Mouse (Mus musculus) heart, embryonic 15.5 days (tissue): ENCODE data around the gene Gm10273. TPM values are rescaled to one million over a fixed set of nuclear protein-coding genes. Genes with fewer than 3 reads are reported as not detected.

Source experiments
- ATAC-seq: fragments of 200-750 bp; cut with Nextera tagmentation; replicated peaks from 2 replicates; pipeline ENCODE4 v1.8.0; 2017; ENCODE audit warnings: low read depth, moderate TSS enrichment; ENCODE audit not compliant: insufficient number of reproducible peaks, insufficient read depth, low FRiP score
- H3K27ac ChIP-seq: fragments of 300-500 bp; sonication (generic); 2 replicates; pipeline ENCODE4 v1.5.1; 2015; ENCODE audit warnings: mild to moderate bottlenecking, inconsistent platforms
- H3K27me3 ChIP-seq: fragments of 300-500 bp; sonication (generic); 2 replicates; pipeline ENCODE4 v1.6.1; 2015; ENCODE audit warnings: inconsistent platforms
- H3K36me3 ChIP-seq: fragments of 300-500 bp; sonication (generic); 2 replicates; pipeline ENCODE4 v1.6.1; 2015; ENCODE audit warnings: mild to moderate bottlenecking, inconsistent platforms
- H3K4me1 ChIP-seq: fragments of 300-500 bp; sonication (generic); replicated peaks from 2 replicates; pipeline ENCODE4 v1.6.1; 2015; ENCODE audit warnings: inconsistent platforms
- H3K4me2 ChIP-seq: fragments of 300-500 bp; sonication (generic); 2 replicates; pipeline ENCODE4 v1.6.1; 2015; ENCODE audit warnings: inconsistent platforms, mild to moderate bottlenecking, moderate library complexity
- H3K4me3 ChIP-seq: fragments of 300-500 bp; sonication (generic); 2 replicates; pipeline ENCODE4 v1.5.1; 2015; ENCODE audit warnings: mild to moderate bottlenecking, inconsistent platforms
- H3K9ac ChIP-seq: fragments of 300-500 bp; sonication (generic); 2 replicates; pipeline ENCODE4 v1.6.1; 2015; ENCODE audit warnings: mild to moderate bottlenecking, inconsistent platforms
- H3K9me3 ChIP-seq: fragments of 300-500 bp; sonication (generic); replicated peaks from 2 replicates; pipeline ENCODE4 v1.6.1; 2016; ENCODE audit warnings: inconsistent platforms
- WGBS: fragments of 180-500 bp; shearing (Covaris S2); methylation state at CpG from one replicate; pipeline ENCODE4 v1.1.7; 2015; ENCODE audit warnings: mixed read lengths; 5-methylcytosine and 5-hydroxymethylcytosine counted together
- polyA plus RNA-seq: library from polyadenylated mRNA; unstranded; fragments of >200 nt; fragmentation: Nextera tagmentation; extraction: Ambion mirVana; gene quantifications from 2 replicates; pipeline ENCODE4 v1.2.1, GENCODE M21; 2015

Gm10273 gene
- polyA plus RNA-seq, 1 experiment from 2014 or later = 1.3 TPM

DNA sequence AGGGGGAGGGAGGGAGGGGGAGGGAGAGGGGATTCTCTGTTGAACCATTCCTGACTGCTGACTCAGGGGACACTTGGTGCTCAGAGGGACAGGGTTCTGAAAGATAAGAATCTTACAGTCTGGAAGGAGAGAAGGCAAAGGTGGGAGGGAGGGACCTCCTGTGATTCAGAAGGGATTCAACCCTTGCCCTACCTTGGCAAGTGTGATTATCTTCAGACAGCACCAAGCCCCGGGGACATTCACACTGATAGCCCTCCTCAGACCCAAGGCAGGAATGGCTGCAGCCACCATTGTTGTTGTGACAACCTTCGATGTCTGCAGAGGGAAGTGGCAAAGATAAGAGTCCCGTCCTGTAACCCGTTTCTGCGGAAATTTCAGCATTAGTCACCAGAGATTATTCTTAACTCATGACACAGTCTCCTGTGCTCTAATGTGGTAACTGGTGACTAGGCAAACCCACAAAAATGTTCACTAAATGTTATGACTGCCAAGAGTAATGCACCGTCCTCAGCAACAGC, 35.3 kb downstream of the Gm10273 start:
- WGBS = 9% methylated on average over 6 of the region's 6 CpGs
- Histone ChIP-seq H3K4me1 (peaks cover 7% of the 10 kb centered on the region), H3K36me3 (no peaks in the 10 kb centered on the region), H3K4me2 (no peak overlapping the region), H3K27me3 (no peaks in the 10 kb centered on the region), H3K4me3 (no peak overlapping the region), H3K27ac (no peak overlapping the region), H3K9me3 (no peaks in the 10 kb centered on the region), H3K9ac (no peak overlapping the region)
- peak; percentile 35 for ATAC-seq

DNA sequence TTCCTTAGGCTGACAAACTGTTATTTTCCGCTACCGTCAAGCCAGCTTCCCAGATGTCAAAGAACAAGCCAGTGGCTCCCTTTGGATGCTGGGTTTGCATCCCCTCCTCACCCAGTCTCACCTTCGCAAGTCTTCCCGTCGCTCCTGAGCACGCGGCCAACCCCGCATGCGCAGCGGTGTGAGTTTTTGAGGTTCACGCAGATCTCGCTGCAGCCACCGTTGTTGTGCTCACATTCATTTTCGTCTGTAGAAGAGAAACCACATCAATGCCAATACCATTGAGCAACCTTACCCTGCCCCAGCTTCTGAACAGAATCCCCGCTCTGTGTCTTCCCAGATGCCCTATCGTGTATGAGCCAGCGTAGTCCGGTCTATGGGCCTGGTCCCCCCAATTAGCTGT, 40.3 kb downstream of the Gm10273 start:
- H3K36me3 ChIP-seq = no peaks in the 10 kb centered on the region
- no peak overlapping the region for H3K4me3 ChIP-seq
- no peak overlapping the region for H3K4me2 ChIP-seq
- no peak for ATAC-seq
- 93% methylated on average over 18 of the region's 18 CpGs for WGBS
- H3K4me1 ChIP-seq = peaks cover 20% of the 10 kb centered on the region
- no peaks in the 10 kb centered on the region for H3K9me3 ChIP-seq
- no peak overlapping the region for H3K9ac ChIP-seq
- H3K27me3 ChIP-seq = no peaks in the 10 kb centered on the region; the same call in 1 of the 2 replicates
- no peak overlapping the region for H3K27ac ChIP-seq

DNA sequence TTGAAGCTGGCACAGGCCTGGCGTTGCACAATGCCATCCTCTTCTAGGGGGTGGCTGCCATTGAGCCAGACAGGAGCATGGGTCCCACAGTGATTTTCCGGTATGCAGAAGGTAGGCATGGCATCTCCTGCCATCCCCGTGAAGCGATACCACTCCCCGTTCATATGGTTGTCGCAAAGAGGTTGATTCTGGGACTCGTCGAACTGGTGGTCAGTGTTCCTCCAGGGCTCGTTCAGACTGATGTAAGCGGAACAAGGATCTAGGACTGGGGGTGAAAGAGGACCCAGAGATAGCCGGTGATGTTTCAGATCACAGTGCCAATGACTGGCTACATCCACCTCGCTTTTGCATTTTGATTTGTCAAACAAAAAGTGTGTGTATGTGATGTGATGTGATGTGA, 43.2 kb downstream of the Gm10273 start:
- Histone ChIP-seq H3K4me2 (no peak overlapping the region), H3K4me3 (no peak overlapping the region), H3K9ac (no peak overlapping the region), H3K27ac (no peak overlapping the region), H3K27me3 (no peaks in the 10 kb centered on the region; the same call in 1 of the 2 replicates), H3K36me3 (no peaks in the 10 kb centered on the region), H3K9me3 (no peaks in the 10 kb centered on the region), H3K4me1 (peaks cover 28% of the 10 kb centered on the region)
- ATAC-seq = no peak
- 93% methylated on average over 12 of the region's 12 CpGs for WGBS

GRCm38 (mm10) chr10:59439508-59439931, 44.1 kb downstream of the Gm10273 start:
- no peak overlapping the region for H3K4me2 ChIP-seq
- no peak for ATAC-seq
- H3K27me3 ChIP-seq = no peaks in the 10 kb centered on the region; the same call in 1 of the 2 replicates

GRCm38 (mm10) chr10:59440177-59440576, 44.7 kb downstream of the Gm10273 start:
- Histone ChIP-seq H3K4me3 (no peak overlapping the region), H3K36me3 (no peaks in the 10 kb centered on the region), H3K27ac (peak overlapping the region; percentile 28; the same call in 1 of the 2 replicates), H3K27me3 (no peaks in the 10 kb centered on the region; the same call in 1 of the 2 replicates), H3K9ac (no peak overlapping the region), H3K9me3 (no peaks in the 10 kb centered on the region), H3K4me2 (no peak overlapping the region), H3K4me1 (peaks cover 42% of the 10 kb centered on the region)
- 32% methylated on average over 6 of the region's 6 CpGs for WGBS
- no peak for ATAC-seq

More at GRCm38 (mm10) chr10:59439508-59439931, 44.1 kb downstream of the Gm10273 start:
- H3K4me3 ChIP-seq = no peak overlapping the region
- H3K9ac ChIP-seq = no peak overlapping the region
- H3K9me3 ChIP-seq = no peaks in the 10 kb centered on the region
- 23% methylated on average over 5 of the region's 5 CpGs for WGBS
- H3K36me3 ChIP-seq = no peaks in the 10 kb centered on the region
- peak overlapping the region; percentile 28 for H3K27ac ChIP-seq
- peaks cover 37% of the 10 kb centered on the region for H3K4me1 ChIP-seq

DNA sequence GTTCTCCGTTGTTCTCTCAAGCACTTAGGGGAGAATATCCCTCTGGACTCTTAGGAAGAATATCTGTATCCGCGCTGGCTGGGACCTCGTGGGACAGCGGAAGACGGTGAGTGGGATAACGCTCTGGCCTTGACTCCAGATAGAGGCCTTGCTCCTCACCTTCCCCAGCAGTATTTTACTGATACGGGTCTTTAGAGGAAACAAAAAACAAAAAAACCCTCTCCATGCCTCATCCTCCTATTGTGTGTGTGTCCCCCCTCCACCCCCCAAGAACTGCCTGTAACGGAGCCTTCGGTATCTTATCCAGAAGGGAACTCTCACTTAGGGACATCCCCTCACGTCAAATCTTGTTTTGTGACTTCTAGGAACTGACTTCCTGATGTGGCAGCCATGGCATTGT, 46.3 kb downstream of the Gm10273 start, which contains the start of gene Oit3:
Gene Oit3 (minus strand): TSS at position 44 of the 400 bp plus-strand sequence.
- Histone ChIP-seq H3K9me3 (no peaks in the 10 kb centered on the region), H3K27me3 (no peaks in the 10 kb centered on the region; the same call in 1 of the 2 replicates), H3K9ac (no peak within 1 kb of the TSS), H3K4me3 (no peak within 1 kb of the TSS), H3K36me3 (no peaks in the 10 kb centered on the region), H3K4me1 (peaks cover 44% of the 10 kb centered on the region), H3K27ac (peak within 1 kb of the TSS; percentile 52; the same call in 1 of the 2 replicates), H3K4me2 (no peak within 1 kb of the TSS)
- 55% methylated on average over 11 of the region's 11 CpGs for WGBS
- ATAC-seq = no peak

DNA sequence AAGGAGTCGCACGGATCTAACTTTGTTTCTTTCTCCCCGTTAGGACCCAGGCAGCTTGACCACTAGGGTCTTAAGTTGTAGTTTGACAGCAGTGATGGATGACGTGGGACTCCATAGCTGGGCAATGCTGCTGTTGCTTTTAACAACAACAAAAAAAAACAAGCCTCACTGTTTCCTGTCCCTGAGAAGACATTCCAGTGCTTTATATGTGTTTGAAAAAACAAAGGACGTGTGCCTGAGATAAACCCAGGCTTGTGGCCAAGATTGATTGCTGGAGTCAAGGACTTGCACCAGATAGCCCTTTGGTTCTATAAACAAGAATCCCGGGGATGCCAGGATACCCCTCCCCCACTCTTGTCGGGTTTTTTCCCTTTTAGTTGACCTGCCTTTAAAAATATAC, 47.8 kb downstream of the Gm10273 start:
- WGBS = 7% methylated on average over 7 of the region's 7 CpGs
- Histone ChIP-seq H3K27me3 (no peaks in the 10 kb centered on the region), H3K4me1 (peaks cover 51% of the 10 kb centered on the region), H3K4me3 (no peak overlapping the region), H3K9ac (no peak overlapping the region), H3K4me2 (peak overlapping the region; percentile 8; the same call in 1 of the 2 replicates), H3K36me3 (no peaks in the 10 kb centered on the region), H3K9me3 (no peaks in the 10 kb centered on the region), H3K27ac (peak overlapping the region; percentile 52)
- ATAC-seq = peak; percentile 65; the same call in 1 of the 2 replicates

GRCm38 (mm10) chr10:59444106-59444505, 48.7 kb downstream of the Gm10273 start:
- Histone ChIP-seq H3K4me2 (no peak overlapping the region), H3K27ac (no peak overlapping the region), H3K4me3 (no peak overlapping the region), H3K27me3 (no peaks in the 10 kb centered on the region), H3K4me1 (peaks cover 50% of the 10 kb centered on the region), H3K9ac (no peak overlapping the region), H3K9me3 (no peaks in the 10 kb centered on the region), H3K36me3 (no peaks in the 10 kb centered on the region; the same call in 1 of the 2 replicates)
- ATAC-seq = no peak
- 74% methylated on average over 3 of the region's 3 CpGs for WGBS

GRCm38 (mm10) chr10:59444635-59445034, 49.2 kb downstream of the Gm10273 start:
- no peak overlapping the region for H3K4me3 ChIP-seq
- no peak overlapping the region for H3K4me2 ChIP-seq
- H3K9ac ChIP-seq = no peak overlapping the region
- H3K4me1 ChIP-seq = peaks cover 45% of the 10 kb centered on the region
- no peaks in the 10 kb centered on the region for H3K27me3 ChIP-seq
- ATAC-seq = no peak
- H3K27ac ChIP-seq = no peak overlapping the region
- H3K9me3 ChIP-seq = no peaks in the 10 kb centered on the region
- WGBS = 44% methylated on average over 8 of the region's 8 CpGs
- H3K36me3 ChIP-seq = no peaks in the 10 kb centered on the region; the same call in 1 of the 2 replicates

Other genes starting within 250 kb of the Gm10273 start
- gene Sept10, start 173.8 kb upstream of the Gm10273 start, polyA plus RNA-seq = 31.8 and 38.2 TPM in 2 replicates
- gene Sowahc, start 173.7 kb upstream of the Gm10273 start, polyA plus RNA-seq = 2.5 and 3.7 TPM in 2 replicates
- gene P4ha1, start 72.3 kb upstream of the Gm10273 start, polyA plus RNA-seq = 51.2 and 54.3 TPM in 2 replicates
- 0.48 and 0.76 TPM in 2 replicates for gene Pla2g12b, start 8.0 kb downstream of the Gm10273 start, polyA plus RNA-seq
- gene Oit3, start 46.1 kb downstream of the Gm10273 start, polyA plus RNA-seq = 4.1 and 4.6 TPM in 2 replicates
- not detected in 2 replicates for gene Gm10322, start 220.4 kb downstream of the Gm10273 start, polyA plus RNA-seq
- 22.0 and 24.2 TPM in 2 replicates for gene Mcu, start 221.1 kb downstream of the Gm10273 start, polyA plus RNA-seq